Mouse (Mus musculus): ENCODE data around the gene Vav1. TPM values are rescaled to one million over a fixed set of nuclear protein-coding genes. Genes with fewer than 3 reads are reported as not detected.
"Not testable (repeated sequence)": the region's sequence is repeated elsewhere in the genome, so short reads cannot be mapped to it uniquely, and the experiment has no call there.

Gene Vav1
- total RNA-seq, 2 experiments from 2014 or later: 4.2 to 5.4 TPM

DNA sequence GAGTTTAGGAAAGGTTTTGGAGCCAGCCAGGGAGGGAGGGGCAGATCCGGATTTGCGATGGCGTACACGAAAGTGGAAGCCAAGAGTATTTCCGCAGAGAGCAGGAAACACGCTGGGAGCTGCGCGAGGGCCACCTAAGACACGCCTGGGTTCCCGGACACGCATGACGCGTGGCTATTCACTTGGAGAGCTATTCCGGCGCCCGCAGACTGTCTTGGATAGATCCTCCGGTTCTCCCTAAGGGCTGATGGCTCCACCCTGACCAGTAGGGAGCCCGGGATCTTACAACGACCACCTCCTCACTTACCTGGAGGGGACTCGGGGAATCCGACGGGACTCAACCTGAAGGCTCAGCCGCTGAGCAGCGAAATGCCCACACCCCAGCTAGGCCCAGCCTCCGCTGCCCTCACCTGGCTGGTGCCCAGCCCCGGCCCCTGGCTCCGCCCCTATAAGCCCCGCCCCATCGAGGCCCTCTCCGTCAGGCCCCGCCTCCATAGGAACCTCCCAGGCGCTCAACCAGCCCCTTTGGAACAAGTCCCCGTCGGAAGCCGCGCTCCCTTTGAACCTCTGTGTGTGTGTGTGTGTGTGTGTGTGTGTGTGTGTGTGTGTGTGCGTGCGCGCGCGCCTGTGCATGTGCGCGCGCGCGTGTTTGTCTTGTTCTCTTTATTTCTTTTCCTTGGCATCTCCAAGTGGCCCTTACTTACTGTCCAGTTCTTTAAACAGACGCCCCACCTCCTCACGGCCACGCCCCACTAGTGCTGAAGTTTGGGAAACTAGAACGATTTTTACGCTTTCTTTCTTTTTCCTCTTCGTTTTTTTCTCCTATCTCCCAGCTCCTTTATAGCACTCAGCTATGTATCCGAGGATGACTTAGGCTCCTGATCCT, 3.5 kb upstream of the Vav1 start:
- intact Hi-C loops (cut with DNase I): loop anchor here (5.0 kb wide), 2 partner anchors 62 to 178 kb away; no protein-coding TSS in a partner anchor
- DNase-seq (ENCODE audit: low spot score in 2 of 2): peak in 1 of 2 experiments; percentile 46

DNA sequence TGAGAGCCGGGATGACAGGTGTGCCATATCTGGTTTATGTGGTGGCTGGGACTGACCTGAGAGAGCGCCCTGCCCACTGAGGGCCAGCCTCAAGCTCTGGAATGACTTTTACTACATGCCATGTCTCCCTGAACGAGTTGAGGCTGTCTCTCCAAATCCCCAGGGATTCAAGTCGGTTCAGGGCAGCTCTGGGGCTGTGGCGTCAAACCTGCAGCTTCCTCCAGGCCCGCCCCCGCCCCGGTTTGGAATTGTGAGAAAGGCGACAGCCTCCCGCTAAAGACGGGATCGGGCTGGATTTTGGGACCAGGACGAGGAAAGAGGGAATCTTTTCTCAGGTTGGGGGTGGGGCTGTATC, 2.9 kb upstream of the Vav1 start:
- intact Hi-C loops (cut with DNase I): loop anchor here (2.0 to 5.0 kb wide), 3 partner anchors 27 to 179 kb away; partner anchors contain the start of genes Gpr108 and Trip10

DNA sequence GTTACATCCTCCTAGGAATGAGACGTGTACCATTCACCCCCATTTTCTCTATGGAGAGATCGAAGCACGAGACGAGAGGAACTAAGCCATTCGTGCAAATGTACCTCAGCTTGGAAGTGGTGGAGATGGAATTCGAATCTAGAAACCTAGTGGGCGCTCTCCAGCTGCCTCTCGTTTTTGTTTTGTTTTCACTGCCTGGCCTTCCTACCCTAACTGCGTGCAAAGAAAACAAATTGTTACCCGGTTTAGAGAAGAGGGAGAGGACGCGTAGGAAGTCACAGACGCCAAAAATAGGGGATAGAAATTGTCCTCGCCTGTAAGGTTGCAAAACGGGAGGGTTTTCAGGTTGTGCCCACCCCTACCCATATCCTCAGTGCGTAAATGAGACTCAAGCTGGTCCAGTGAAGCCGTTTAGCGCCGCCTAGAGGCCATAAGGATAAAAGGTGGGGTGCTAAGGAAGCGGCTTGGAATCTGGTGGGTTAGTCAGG, 2.2 kb upstream of the Vav1 start:
- intact Hi-C loops (cut with DNase I): loop anchor here (2.0 to 5.0 kb wide), 3 partner anchors 28 to 179 kb away; partner anchors contain the start of genes Gpr108 and Trip10
- DNase-seq (ENCODE audit: low spot score in 2 of 2): peak; percentile 79 to 88

More for the DNA sequence above, 2.9 kb upstream of the Vav1 start:
- no peak for DNase-seq (ENCODE audit: low spot score in 2 of 2)

DNA sequence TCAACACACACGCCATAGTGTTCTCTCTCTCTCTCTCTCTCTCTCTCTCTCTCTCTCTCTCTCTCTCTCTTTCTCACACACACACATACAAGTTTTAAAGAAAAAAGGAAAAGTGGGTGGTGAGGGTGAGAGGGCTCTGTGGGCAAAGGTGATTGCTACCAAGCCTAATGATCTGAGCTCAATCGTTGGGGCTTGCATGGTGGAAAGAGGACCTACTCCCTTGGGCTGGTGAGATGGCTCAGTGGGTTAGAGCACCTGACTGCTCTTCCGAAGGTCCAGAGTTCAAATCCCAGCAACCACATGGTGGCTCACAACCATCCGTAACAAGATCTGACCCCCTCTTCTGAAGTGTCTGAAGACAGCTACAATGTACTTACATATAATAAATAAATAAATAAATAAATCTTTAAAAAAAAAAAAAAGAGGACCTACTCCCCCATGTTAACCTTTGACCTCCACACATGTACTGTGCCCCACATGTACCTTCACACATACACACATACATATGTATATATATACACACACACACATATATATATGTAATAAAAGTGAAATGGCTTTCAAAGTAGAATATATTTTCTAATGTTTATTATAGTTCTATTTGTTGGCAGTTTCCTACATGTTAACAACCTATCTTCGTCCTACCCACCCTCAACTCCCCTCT, 1.2 kb upstream of the Vav1 start:
- not testable (repeated sequence) for DNase-seq (ENCODE audit: low spot score in 2 of 2)

DNA sequence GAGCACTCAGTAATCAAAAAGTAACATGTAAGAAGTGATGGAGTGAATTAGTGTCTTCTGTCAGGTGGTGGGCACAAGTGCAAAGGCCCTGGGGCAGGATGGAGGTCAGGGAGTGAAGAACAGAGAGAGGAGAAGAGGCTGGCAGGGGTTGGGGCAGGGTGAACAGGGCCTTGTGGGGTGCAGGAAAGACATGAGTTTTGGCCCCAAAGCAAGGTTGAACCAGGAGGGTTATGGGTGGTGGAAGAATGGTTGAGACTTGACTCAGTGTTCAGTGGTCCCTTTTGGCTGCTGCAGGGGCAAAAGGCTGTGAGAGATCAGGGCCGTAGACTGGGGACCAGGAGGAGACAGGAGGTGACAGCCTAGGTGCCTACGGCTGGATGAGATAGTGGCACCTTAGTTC, 363 bp upstream of the Vav1 start:
- intact Hi-C loops (cut with DNase I): loop anchor here (5.0 kb wide), 2 partner anchors 59 to 181 kb away; no protein-coding TSS in a partner anchor

More for the DNA sequence above, 1.2 kb upstream of the Vav1 start:
- intact Hi-C loops (cut with DNase I): loop anchor here (2.0 to 5.0 kb wide), 3 partner anchors 29 to 180 kb away; partner anchors contain the start of genes Gpr108 and Trip10

DNA sequence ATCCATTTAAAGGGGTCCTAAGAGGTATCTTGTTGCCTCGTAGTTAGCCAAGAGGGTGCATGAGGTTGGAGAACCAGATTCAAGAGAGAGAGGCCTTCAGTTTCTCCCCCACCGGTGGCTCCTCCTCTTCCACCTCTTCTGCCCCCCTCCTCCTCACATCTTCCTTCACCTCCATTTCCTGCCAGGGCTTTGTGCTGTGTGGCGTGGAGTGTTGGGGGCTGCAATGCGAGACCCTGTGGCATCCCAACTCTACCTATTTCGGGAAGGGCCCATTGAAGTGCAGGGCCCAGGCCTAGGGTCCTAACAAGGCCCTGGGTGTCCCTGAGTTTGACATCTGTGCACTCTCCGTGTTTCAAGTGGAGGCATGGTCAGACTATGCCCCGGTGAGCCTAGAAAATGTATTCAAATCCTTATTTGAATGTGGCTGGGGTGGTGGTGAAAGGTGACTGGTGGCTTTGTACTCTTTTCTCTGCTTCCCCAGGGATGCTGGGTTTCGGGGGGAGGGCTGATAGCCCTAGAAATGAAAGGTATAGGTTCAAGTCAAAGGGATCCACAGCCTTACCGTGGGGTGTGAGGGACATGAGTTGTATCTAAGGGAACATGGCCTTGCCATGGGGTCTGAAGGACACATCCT, 808 bp downstream of the Vav1 start:
- intact Hi-C loops (cut with DNase I): loop anchor here (5.0 kb wide), 2 partner anchors 58 to 182 kb away; no protein-coding TSS in a partner anchor
- DNase-seq (ENCODE audit: low spot score in 2 of 2): no peak

More for the DNA sequence above, 363 bp upstream of the Vav1 start:
- DNase-seq (ENCODE audit: low spot score in 2 of 2): no peak

DNA sequence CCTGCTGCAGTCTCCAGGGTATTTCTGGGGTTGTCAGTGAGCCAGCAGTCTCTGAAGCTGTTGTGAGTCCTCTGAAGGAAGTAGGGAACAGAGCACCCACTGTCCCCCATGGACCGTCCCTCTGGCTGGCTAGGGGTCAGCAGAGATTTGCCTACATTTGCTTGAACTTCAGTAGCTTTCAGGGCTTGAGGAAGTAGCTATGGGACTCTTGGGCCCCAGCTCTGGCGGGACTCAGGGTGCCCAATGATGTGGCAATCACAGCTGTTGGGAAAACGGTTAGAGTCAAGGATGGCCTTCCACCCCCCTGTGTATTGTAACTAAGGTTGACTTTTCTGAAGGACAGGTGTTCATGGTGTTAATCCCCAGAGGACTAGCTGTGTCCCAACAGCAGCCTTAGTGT, 1.5 kb downstream of the Vav1 start:
- peak in 1 of 2 experiments; percentile 19 for DNase-seq (ENCODE audit: low spot score in 2 of 2)
- intact Hi-C loops (cut with DNase I): no loop called here

DNA sequence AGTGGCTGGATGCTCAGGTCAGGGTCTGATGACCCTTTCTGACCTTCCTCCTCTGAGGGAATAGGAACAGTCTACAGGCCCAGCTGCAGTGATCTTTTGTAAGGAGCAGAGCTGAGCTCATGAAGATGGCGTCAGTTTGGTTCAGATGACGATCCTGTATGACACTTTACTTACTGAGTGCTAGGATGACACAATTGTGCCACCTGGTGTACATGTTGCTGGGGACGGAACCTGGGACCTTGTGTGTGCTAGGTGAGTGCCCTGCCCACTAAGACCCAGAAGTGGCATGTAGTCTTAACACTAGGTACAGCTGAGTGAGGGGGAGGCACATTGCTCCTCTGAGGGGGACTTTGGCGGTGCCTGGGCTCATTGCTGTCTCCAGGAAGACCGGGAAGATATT, 5.0 kb downstream of the Vav1 start:
- intact Hi-C loops (cut with DNase I): no loop called here
- no peak for DNase-seq (ENCODE audit: low spot score in 2 of 2)

DNA sequence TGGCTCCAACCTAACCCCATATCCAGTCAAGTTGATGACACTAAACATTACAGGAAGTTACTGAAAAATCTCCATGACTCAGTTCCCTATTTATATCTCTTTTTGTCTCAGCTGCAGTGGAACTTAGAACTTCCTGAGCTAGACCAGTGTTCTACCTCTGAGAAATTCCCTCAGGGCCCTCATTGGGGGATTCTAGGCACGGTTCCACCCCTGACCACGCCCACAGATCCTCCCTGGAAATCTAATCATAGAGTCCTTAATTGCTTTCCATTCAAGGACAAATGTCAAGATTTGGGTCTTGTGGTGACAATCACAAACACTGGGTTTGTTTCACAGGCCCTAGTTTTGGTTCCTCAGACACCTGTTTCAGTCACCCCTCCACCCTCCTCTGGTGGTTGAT, 6.2 kb downstream of the Vav1 start:
- intact Hi-C loops (cut with DNase I): no loop called here
- DNase-seq (ENCODE audit: low spot score in 2 of 2): no peak

DNA sequence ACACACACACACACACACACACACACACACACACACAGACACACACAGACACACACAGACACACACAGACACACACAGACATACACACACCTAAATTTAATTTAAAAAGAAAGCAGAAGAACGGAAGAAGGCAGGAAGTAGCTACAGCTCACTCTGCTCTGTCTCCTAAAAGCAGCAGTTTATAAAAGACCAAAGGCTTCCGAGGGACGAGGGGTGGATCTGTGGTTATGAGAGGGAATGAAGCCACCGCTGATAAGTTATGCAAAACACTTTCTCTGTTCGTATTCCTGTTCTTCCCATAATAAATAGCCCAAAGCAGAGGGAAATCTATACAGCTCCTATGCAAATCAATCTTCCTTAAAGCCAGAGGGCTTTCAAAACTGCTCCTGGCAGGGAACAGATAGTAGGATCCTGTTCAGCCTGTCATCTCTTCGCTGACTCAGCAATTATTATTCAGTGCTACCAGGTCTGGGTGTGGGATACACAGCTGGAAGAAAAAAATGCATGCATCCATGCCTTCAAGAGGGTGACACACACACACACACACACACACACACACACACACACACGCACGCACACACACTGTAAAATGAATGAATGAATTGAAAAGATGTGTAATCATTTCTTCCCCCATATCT, 7.9 kb downstream of the Vav1 start:
- intact Hi-C loops (cut with DNase I): no loop called here
- no peak for DNase-seq (ENCODE audit: low spot score in 2 of 2)

DNA sequence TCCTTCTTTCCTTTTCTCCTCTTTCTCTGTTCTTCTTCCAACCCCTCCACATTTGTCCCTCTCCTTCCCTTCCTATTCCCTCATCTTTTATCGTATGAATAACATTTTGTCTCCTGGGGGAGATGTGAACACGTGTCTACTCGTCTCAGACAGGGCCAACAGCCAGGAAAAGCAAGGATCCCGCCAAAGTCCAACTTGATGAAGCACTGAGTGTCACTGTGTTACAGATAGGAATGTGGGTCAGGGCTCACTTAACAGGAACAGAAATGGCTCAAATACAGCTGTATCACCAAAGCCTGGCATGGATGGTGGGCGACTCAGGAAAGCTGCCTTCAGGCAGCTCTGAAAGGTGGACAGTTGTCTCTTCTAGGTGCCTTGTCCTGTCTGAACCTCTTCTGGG, 10.4 kb downstream of the Vav1 start:
- no peak for DNase-seq (ENCODE audit: low spot score in 2 of 2)
- intact Hi-C loops (cut with DNase I): no loop called here

DNA sequence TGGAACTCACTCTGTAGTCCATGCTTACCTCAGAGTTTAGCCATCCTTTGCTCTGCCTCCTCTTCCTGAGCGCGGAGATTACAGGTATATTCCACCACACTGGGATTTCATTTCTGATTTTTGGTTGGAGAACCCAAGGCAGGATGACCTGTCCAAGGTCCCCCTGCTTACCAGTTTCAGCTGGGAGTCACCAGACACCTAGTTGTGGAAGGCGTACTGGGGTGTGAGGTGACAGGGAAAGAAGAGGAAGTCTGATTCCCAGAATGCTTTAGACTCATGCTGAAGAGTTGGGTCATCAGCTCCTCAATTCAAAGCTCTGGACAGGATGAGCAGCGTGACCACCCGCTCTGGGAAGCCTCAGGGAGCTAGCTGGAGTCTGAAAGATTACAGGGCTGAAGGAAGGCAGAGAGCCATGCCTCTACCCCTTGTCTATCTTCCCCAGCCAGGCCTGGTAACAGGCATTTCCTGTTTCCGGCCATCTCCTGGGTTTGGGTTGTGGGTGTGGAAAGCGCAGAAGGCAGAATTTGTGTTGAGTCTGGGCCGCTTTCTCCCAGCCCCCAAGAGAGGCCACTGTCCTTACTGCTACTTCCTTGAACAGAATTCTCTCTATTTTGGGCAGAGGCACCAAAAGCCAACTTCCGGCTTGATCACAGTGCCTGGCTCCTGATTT, 11.2 kb downstream of the Vav1 start:
- intact Hi-C loops (cut with DNase I): no loop called here
- DNase-seq (ENCODE audit: low spot score in 2 of 2): peak; percentile 18 to 30

DNA sequence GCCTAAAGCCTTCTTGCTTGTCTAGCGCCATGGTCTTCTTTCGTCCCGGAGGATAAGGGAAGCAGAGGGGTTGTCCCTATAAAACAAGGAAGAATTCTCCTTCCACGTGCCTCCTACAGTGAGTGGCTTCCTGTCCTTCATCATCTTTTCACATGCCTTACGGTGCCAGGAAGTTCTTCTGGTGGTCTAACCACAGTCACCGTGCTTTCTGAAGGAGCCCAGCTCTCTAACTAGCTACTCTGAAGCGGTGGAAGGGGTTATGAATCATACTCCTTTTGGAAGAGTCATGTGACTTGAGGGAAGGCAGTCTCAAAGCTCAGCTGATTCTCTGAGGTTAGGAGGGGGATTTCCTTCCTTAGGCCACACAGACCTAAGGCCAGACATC, 11.8 kb downstream of the Vav1 start:
- intact Hi-C loops (cut with DNase I): no loop called here
- no peak for DNase-seq (ENCODE audit: low spot score in 2 of 2)

DNA sequence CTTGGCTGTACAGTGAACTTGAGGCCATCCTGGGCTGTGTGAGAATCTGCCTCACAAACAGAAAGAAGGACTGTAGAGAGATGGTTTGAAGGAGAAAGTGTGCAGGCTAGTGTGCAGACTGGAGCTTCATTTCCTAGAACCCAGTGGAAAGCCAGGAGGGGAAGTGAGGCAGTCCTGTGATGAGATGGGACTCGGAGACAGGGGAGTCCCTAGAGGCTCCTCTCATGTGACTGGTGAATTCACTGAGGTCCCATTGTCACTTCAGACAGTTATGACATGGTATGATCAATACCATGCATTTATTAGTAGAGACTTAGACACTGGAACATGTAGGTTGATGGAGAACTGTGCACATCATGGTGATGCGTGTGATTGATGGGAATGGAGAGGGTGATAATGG, 13.4 kb downstream of the Vav1 start:
- DNase-seq (ENCODE audit: low spot score in 2 of 2): no peak
- intact Hi-C loops (cut with DNase I): no loop called here

DNA sequence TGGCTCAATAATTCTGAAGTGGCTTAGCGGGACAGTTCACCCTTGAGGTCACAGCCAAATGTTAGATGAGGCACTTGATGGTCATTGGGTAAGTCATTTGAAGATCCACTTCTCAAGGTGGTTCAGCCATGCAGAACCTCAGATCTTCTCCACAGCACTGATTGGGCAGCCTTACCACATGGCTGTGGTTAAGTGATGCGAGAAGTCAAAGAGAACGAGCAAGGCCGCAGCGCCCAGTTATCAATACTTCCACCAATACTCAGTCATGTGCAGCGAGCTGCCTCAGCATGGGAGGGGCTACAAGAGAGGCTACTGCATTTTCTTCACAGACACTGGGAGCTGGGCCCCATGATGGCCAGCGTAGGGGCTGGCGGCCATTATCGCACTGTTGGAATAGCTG, 14.1 kb downstream of the Vav1 start:
- intact Hi-C loops (cut with DNase I): no loop called here

DNA sequence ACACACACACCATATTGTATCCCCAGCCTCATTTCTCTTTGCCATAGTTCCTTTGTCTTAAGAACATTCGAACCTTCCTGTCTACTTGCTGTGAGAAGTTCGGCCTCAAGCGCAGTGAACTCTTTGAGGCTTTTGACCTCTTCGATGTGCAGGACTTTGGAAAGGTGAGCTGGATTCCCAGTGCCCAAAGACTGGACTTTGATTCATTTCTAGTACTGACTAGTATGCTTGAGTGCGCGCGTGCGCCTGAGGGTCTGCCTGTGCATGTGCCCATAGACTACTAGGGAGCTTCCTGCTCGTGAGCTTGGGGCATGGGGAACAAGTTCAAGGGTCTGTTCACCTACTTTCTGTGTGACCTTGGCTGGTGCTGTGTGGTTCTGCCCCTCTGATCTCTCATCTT, 17.0 kb downstream of the Vav1 start:
- DNase-seq (ENCODE audit: low spot score in 2 of 2): no peak
- intact Hi-C loops (cut with DNase I): no loop called here

More for the DNA sequence above, 14.1 kb downstream of the Vav1 start:
- no peak for DNase-seq (ENCODE audit: low spot score in 2 of 2)

DNA sequence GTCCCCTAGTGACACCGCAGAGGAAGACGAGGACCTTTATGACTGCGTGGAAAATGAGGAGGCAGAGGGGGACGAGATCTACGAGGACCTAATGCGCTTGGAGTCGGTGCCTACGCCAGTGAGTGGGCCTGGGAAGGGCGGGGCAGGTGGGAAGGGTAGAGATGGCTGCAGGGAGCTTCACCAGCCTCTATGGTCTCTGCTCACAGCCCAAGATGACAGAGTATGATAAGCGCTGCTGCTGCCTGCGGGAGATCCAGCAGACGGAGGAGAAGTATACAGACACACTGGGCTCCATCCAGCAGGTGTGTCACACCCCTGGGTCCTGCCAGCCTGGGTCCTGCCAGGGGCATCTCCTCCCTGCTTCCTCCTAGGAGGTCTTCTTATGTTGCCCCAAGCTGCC, 18.1 kb downstream of the Vav1 start:
- DNase-seq (ENCODE audit: low spot score in 2 of 2): no peak
- intact Hi-C loops (cut with DNase I): no loop called here

DNA sequence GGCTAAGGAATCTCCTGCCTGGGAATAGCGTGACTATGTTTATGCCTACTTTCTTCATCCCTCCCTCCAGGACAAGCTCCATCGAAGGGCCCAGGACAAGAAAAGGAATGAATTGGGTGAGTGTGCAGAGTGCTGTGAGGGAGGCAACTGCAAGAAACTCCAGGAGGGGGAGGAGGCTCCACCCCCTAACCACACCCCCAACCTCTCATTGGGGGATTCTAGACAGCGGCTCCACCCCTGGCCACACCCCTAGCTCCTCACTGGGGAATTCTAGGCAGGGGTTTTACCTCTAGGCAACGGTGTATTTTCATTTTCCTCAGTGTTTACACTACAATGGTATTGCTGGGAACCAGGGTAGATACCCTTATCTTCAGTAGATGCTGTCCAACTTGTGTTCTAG, 26.7 kb downstream of the Vav1 start:
- intact Hi-C loops (cut with DNase I): no loop called here
- DNase-seq (ENCODE audit: low spot score in 2 of 2): no peak

DNA sequence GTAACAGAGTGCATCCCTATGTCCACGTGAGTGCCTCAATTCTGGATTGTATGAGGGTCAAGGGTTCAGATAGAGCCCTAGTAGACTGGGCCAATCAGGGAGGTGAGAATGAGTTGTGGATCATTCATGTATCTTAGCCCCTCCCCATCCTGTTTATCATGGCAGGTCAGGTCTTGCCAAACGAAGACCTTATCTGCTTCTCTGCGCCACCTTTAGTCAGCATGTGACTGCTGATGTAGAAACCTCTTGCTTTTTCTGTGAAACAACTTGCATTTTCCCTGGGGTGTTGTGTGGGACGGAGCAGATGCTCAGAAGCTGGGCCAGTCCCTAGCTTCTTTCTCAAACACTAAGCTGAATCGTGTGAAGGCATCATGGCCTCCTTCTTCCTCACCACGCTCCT, 28.2 kb downstream of the Vav1 start:
- no peak for DNase-seq (ENCODE audit: low spot score in 2 of 2)
- intact Hi-C loops (cut with DNase I): no loop called here
